Mouse (Mus musculus) cerebellum, adult 9-11 months (tissue): ENCODE measurements at regions not wholly inside any gene's neighbourhood (a gene's known extent, or its start where the extent isn't known, plus 50 kb on each side); places are given as distances from the start of the nearest gene placed in this dataset.
"Not testable (repeated sequence)": the region's sequence is repeated elsewhere in the genome, so short reads cannot be mapped to it uniquely, and the experiment has no call there.

ENCODE experiments used
- DNase-seq: peaks from one replicate; pipeline ENCODE4 v3.0.0; 2022

- DNase-seq: no peak
Measured at GRCm38 (mm10) chr14:46586093-46586492, 174.2 kb upstream of the Cdkn3 start.

GRCm38 (mm10) chr14:46578051-46579000, 182.0 kb upstream of the Cdkn3 start:
- DNase-seq: no peak

GRCm38 (mm10) chr14:46575889-46576288, 184.5 kb upstream of the Cdkn3 start:
- no peak for DNase-seq

- DNase-seq: no peak
Measured at GRCm38 (mm10) chr14:46575414-46575813, 184.9 kb upstream of the Cdkn3 start.

- DNase-seq: no peak
Measured at GRCm38 (mm10) chr14:46573401-46573800, 182.9 kb upstream of the Bmp4 start.

GRCm38 (mm10) chr14:46572972-46573371, 182.5 kb upstream of the Bmp4 start:
- not testable (repeated sequence) for DNase-seq

- DNase-seq: no peak
Measured at GRCm38 (mm10) chr14:46571841-46572240, 181.4 kb upstream of the Bmp4 start.

- DNase-seq: no peak
Measured at GRCm38 (mm10) chr14:46569273-46569672, 178.8 kb upstream of the Bmp4 start.

- DNase-seq: no peak
Measured at GRCm38 (mm10) chr14:46567411-46567780, 176.9 kb upstream of the Bmp4 start.

GRCm38 (mm10) chr14:46566681-46567410, 176.4 kb upstream of the Bmp4 start:
- DNase-seq: no peak

- DNase-seq: no peak
Measured at GRCm38 (mm10) chr14:46564998-46565397, 174.5 kb upstream of the Bmp4 start.

- DNase-seq: no peak
Measured at GRCm38 (mm10) chr14:46562016-46562415, 171.5 kb upstream of the Bmp4 start.

- DNase-seq: no peak
Measured at GRCm38 (mm10) chr14:46553239-46553638, 162.8 kb upstream of the Bmp4 start.

- no peak for DNase-seq
Measured at GRCm38 (mm10) chr14:46546146-46546545, 155.7 kb upstream of the Bmp4 start.

- no peak for DNase-seq
Measured at GRCm38 (mm10) chr14:46539466-46540187, 149.2 kb upstream of the Bmp4 start.

- DNase-seq: no peak
Measured at GRCm38 (mm10) chr14:46536002-46536762, 145.7 kb upstream of the Bmp4 start.

GRCm38 (mm10) chr14:46532697-46533096, 142.2 kb upstream of the Bmp4 start:
- DNase-seq: no peak

GRCm38 (mm10) chr14:46530452-46530851, 140.0 kb upstream of the Bmp4 start:
- DNase-seq: no peak

GRCm38 (mm10) chr14:46529086-46529715, 138.7 kb upstream of the Bmp4 start:
- DNase-seq: no peak

- no peak for DNase-seq
Measured at GRCm38 (mm10) chr14:46517258-46517657, 126.8 kb upstream of the Bmp4 start.

GRCm38 (mm10) chr14:46516285-46516684, 125.8 kb upstream of the Bmp4 start:
- no peak for DNase-seq
